ENCODE assay signal across 20 mouse cellular contexts in genomic region chr14:34393295-34393694, GRCm38 (mm10). TPM values are rescaled to one million over a fixed set of nuclear protein-coding genes. Genes with fewer than 3 reads are reported as not detected.
"Had no signal": no experiment of that assay in that cellular context is flagged by ENCODE, and none has a peak within 500 bp of the region (broad histone marks: within the 10 kb centered on the region; RNA-seq: fewer than 3 reads in every experiment).

No protein-coding gene starts in this region.

- H3K4me1 ChIP-seq: limb, embryonic 12.5 days; liver, embryonic 13.5 days; lung, embryonic 15.5 days; megakaryocyte, embryonic 14.5 days; neural tube, embryonic 12.5 days had no signal

- H3K27me3 ChIP-seq: limb, embryonic 12.5 days; liver, embryonic 13.5 days; lung, embryonic 15.5 days; midbrain, embryonic 12.5 days; neural tube, embryonic 12.5 days had no signal

- DNase-seq: kidney, postnatal 25 days; liver; liver, embryonic 13.5 days; liver, postnatal 0 days; lung, postnatal 14 days; spleen, adult 18-20 months; thymus, adult 18-20 months; thymus, postnatal 14 days had no signal

- H3K4me2 ChIP-seq: limb, embryonic 12.5 days; liver, embryonic 13.5 days; lung, embryonic 15.5 days; midbrain, embryonic 12.5 days; neural tube, embryonic 12.5 days had no signal

- H3K9ac ChIP-seq: limb, embryonic 12.5 days; liver, embryonic 13.5 days; liver, postnatal 0 days; lung, embryonic 15.5 days; midbrain, embryonic 12.5 days; neural tube, embryonic 12.5 days had no signal

- H3K36me3 ChIP-seq: liver, embryonic 13.5 days had no signal

- ATAC-seq: liver, postnatal 0 days had no signal

- H3K4me3 ChIP-seq: limb, embryonic 12.5 days; liver, embryonic 13.5 days; lung, embryonic 15.5 days; midbrain, embryonic 12.5 days; neural tube, embryonic 12.5 days had no signal

- H3K9me3 ChIP-seq: liver, embryonic 13.5 days; lung, embryonic 15.5 days; midbrain, embryonic 12.5 days; neural tube, embryonic 12.5 days had no signal

- H3K27ac ChIP-seq: limb, embryonic 12.5 days; liver, embryonic 13.5 days; lung, embryonic 15.5 days; macrophage; midbrain, embryonic 12.5 days; neural tube, embryonic 12.5 days had no signal

RNA-seq across cellular contexts. Expression of gene Mmrn2, which starts 18.0 kb away (rescaled TPM):
- total RNA-seq: monocyte, adult 5-6 weeks; neutrophil, adult 5-6 weeks had no signal
- polyA plus RNA-seq: macrophage had no signal

RNA-seq across cellular contexts. Expression of gene Sncg, which starts 18.7 kb away (rescaled TPM):
- total RNA-seq: monocyte, adult 5-6 weeks; neutrophil, adult 5-6 weeks had no signal
- polyA plus RNA-seq: macrophage had no signal

RNA-seq across cellular contexts. Expression of gene Fam25c, which starts 38.1 kb away (rescaled TPM):
- total RNA-seq: layer of hippocampus, postnatal 10 days; left cerebral cortex, postnatal 36 days; monocyte, adult 5-6 weeks; neutrophil, adult 5-6 weeks had no signal
- polyA plus RNA-seq: kidney, embryonic 14.5 days; limb, embryonic 12.5 days; liver, embryonic 13.5 days; lung, embryonic 15.5 days; macrophage; midbrain, embryonic 12.5 days; neural tube, embryonic 12.5 days; stomach, embryonic 14.5 days had no signal
